Mouse (Mus musculus) left cerebral cortex, postnatal 14 days (tissue): Measurements from ENCODE around the gene Eln. TPM values are rescaled to one million over a fixed set of nuclear protein-coding genes. Genes with fewer than 3 reads are reported as not detected.

Source experiments
- DNase-seq, 2 experiments: peaks; one replicate each; pipeline ENCODE4 v3.0.0; 2021 to 2022; ENCODE audit warnings: low spot score in 2 of 2, mixed read lengths in 1 of 2
- intact Hi-C: fragments of 180-260 bp; cut with DNase I; formaldehyde crosslinking; loops from one replicate; pipeline ENCODE4 v1.15.1; 2025
- long read RNA-seq, 2 experiments: library from polyadenylated mRNA; stranded (forward); transcript quantifications; one replicate each; pipeline ENCODE4 v2.0.0; 2021
- total RNA-seq, 2 experiments: library from RNA; stranded (reverse); gene quantifications; 2 replicates each; pipeline ENCODE4 v1.2.3; 2021

The Eln gene
- 10 to 100 TPM; 59.0 to 80.6 TPM for total RNA-seq
- long read RNA-seq, experiment 1, transcript Eln-201 (37 exons, 3,853 nt): major isoform, 9 of 26 reads
- long read RNA-seq, experiment 1, partial matches to known transcripts: 12 of 26 reads
- long read RNA-seq, experiment 1, other reads (novel, unspliced or antisense): 5 of 26 reads
- long read RNA-seq, experiment 2, transcript Eln-201 (37 exons, 3,853 nt): major isoform, 22 of 36 reads
- long read RNA-seq, experiment 2, partial matches to known transcripts: 11 of 36 reads
- long read RNA-seq, experiment 2, other reads (novel, unspliced or antisense): 3 of 36 reads

DNA sequence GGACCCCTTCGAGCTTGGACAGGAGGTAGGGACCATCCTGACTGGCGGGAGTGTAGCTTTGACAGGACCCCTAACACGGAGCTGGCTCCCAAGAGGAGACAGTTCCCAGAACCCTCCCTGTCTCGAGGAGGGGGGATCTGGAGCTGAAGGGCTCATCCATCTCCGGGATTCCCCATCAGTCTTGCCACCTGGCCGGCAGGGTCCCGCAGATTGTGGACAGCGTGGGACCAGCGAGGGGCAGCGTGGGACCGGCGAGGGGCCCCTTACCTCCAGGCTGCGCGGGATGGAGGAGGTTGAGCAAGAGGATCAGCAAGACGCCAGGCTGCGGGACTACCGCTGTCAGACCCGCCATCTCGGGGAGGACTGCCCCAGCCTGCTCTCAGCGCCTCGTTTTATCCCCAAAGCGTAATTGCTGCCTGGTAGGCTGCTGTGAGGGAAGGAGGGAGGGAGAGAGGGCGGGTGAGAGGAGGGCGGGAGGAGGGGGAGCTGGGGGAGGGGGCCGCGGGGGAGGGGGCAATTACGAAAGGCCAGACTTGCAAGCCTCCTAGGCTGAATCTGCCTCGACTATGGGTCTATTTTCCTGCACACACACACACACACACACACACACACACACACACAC lies at the start of gene Eln:
TSS of gene Eln (minus strand) at position 434 of the 622 bp plus-strand sequence.
- intact Hi-C loops: no loop called here

DNA sequence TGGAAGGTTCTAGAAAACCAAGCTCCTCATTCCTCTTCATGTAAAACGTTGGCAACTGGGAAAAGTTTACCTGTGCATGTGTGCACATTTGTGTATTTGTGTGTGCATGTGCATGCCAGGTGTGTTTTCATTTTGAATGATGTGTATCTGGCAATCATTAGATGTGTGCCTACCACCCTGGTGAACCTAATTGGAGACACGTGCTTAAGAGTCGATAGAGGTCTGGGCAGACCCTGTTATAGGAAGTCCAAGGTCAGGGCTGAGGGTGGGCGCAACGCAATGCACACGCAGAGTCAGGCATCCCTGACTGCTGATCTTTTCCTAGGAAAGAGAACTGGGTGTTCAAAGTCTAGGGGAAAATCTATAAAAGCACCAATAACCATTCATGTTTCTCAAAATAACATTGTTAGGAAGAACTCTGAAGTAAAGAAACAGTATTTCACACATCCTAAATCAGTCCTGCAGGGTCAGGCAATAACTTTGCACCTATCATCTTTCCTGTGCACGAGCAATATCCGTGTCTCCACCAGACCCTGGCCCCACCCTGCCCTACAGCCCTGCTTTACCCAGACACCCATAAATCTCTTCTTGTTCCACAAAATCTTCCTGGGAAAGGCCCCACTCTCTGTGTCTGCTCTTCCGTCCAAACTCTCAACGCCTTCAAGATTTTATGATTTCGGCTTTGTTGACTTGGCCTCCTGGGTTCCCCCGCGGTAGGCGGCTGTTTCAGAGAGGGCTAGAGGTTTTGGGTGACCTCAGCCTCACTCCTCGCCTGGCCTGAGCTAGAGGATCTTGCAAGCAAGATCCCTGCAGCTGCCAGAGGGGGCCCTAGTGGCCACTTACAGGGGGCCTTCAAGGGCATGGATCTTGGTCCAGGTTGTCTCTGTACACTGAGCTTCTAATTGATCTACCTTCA lies 43.2 kb upstream of the Eln start:
- intact Hi-C loops: no loop called here
- no peak for DNase-seq

More for the DNA sequence above, at the start of gene Eln:
- peak; percentile 33 to 41 for DNase-seq

DNA sequence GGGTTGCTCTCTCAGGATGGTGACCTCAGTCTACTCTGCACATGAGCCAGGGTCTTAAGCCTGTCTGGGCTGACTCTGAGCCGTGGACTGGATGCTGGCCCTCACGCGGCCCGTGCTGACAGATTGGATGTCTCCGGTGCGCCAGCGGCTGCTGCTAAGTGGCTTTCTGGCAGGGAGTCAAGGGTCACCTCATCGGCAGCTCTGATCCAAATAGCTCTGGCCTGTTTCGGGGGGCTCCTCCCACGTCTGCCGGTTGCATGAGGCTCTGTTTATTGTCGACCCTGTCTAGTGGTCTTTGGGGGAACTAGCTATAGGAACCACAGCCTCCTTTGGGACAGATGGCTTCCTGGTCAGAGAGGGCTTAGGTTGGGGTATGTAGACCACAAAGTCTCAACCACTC lies 41.1 kb upstream of the Eln start:
- intact Hi-C loops: no loop called here
- no peak for DNase-seq

DNA sequence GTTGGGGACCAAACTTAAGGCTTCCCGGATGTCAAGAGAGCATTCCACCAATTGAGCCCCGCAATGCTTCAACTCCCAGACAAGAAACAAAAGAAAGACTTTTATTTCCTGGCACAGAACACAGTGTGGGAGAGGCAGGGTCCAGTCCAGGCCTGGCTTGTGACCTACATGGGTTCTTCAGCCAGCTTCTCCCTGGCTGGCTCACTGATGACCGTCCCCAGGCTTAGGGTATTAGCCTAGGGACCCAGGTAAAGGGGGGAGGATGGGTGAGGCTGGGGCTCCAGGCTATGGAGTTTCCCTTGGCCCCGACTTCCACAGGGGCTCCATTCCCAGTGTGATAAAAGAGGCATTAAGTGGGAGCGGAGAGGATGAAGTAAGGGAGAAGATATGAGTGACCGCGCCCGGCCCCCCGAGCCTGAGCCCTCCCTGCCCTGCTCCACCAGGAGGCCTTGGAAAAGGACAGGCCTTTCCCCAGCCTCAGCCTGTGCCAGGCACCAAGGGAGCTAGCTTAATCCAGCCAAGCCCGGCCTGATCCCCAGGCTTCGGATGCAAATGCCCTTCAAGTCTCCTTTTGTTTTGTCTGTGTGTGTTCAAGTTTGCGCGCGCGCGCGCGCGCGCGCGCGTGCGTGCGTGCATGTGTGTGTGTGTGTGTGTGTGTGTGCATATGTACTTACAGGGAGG lies 38.7 kb upstream of the Eln start:
- no peak for DNase-seq
- intact Hi-C loops: no loop called here

DNA sequence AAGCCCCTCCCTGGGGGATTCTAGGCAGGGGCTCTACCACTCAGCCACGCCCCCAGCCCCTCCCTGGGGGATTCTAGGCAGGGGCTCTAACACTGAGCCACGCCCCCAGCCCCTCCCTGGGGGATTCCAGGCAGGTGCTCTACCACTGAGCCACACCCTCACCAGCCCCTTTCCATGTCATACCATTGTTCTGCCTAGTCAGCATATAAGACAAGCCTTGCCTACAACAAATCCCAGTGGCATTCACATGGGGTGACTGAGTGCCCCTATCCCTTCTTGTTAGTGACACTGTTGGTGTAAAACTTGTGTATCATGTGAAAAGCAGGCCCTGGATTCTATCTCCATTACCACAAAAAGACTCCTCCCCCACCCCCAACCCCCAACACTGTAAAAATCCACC lies 36.7 kb upstream of the Eln start:
- DNase-seq: no peak
- intact Hi-C loops: no loop called here

DNA sequence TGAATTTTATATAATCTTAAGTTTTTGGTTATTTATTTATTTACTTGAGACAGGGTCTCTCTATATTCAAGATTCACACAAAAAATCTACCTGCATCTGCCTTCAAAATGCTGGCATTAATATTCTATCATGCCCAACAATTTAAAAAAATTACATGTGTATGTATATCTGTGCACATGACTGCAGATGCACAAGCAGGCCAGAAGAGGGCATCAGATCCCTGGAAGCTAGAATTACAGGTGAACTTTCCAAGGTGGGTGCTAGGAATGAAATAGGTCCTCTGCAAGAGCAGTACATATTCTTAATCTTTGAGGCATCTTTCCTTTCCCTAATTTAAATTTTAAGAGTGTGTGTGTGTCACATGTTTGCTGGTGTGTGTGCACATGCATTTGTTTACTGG lies 33.8 kb upstream of the Eln start:
- DNase-seq: no peak
- intact Hi-C loops: no loop called here

DNA sequence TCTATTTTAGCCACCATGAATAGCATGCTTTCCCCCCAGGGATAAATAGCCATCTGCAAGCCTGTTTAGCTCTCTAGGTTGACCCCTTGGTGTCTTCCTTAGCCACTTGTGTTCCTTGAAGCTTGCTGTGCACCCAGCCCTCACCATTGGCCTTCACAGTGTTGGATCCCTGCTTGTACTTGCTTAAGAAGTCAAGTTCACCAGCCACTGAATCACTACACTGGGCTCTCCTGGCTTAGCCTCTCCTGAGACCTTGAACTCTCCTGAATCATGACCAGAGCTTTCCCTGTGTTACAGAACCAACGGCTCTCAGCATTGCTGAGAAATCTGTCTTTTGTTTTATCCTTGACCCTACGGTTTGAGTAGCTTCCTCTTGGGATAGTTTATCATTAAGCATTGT lies 33.0 kb upstream of the Eln start:
- intact Hi-C loops: no loop called here
- DNase-seq: no peak

DNA sequence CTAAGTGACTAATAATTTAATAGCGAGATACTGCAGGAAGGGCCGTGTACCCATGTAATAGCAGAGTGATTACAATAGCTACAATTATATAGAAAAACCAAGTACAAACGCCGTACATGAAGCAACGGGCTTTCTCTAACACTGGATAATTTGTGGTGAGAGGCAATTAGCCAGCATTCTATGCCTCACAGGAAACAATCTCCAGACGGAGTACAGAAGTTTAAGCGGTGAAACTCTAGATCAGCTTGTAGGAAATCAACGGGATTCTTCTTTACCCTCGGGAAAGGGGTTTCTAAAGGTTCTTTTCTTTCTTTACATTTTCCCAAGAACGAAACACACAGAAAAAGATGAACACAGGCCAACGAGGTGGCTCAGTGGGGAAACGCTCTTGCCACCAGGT lies 29.4 kb upstream of the Eln start:
- DNase-seq: no peak
- intact Hi-C loops: no loop called here

DNA sequence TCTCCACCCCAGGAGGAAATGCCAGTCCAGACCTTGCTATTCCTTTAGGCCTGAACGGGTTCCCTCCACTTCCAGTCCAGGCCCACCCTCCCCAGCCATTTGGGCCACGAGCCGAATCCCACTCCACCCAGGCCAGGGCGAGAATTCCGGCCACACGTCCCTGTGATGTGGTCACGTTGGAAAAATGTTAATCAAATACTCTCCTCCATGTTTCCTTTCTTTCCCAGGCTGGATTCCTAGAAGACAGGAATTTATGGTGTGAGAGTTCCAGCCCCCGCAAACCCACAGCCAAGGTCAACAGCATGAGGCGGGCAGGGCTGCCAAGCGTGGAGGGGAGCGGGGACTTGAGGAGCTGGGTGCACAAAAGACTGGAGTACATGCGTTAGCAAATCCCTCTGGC lies 25.4 kb upstream of the Eln start:
- intact Hi-C loops: no loop called here

DNA sequence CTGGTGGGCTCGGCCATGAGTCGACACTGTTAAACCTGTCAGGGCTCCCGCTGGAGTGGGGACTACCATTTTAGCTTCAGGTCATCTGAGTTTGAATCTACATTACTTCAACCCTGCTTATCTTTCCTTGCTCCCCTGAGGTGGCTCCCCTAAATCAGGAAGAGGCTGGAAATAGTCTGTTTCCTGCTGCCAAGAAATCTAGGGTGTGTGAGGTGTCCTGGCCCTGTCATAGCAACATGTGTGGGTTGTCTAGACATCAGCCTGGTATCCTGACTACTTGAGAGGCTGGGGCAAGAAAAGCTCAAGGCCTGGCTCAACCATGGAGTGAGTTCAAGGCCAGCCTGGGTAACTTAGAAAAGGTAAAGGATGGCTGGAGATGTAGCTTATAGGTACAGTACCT lies 24.6 kb upstream of the Eln start:
- no peak for DNase-seq
- intact Hi-C loops: no loop called here

More for the DNA sequence above, 25.4 kb upstream of the Eln start:
- no peak for DNase-seq

DNA sequence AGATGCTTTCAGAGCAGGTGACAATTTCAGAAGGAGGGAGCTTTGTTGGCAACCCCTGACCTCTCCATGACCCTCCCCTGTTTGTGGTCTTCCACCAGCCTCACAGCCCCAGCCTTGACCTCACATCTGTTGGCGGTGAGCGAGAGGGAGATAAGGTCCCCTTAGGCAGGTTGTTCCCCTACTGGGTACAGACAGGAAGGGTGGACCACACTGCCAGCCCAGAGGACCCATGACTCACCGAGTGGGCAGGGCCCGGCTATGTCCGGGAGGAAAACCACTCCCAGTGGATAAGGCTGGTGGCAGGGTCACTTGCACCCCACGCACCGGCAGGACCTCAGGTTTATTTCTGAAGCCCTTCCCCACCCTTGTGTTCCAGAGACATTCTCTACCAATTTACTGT lies 22.1 kb upstream of the Eln start:
- intact Hi-C loops: no loop called here
- no peak for DNase-seq

DNA sequence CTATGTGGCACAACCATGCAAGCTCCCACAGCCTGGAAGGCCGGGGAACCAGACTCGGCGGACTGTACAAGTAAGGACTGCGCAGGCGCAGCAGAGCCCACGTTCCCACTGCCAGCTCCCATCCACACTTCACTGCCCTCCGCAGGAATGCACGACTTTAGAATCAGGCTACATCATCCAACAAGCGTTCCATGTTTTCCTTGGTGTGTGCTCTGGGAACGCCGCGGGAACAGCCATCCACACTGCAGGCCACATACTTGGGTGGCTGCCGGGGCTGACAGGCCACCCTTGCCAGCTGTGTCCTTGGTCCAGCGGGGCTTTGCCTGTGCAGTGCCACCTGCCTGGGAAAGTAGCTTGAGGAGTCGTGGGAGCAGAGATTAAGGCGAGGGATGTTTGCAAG lies 18.3 kb upstream of the Eln start:
- no peak for DNase-seq
- intact Hi-C loops: no loop called here

DNA sequence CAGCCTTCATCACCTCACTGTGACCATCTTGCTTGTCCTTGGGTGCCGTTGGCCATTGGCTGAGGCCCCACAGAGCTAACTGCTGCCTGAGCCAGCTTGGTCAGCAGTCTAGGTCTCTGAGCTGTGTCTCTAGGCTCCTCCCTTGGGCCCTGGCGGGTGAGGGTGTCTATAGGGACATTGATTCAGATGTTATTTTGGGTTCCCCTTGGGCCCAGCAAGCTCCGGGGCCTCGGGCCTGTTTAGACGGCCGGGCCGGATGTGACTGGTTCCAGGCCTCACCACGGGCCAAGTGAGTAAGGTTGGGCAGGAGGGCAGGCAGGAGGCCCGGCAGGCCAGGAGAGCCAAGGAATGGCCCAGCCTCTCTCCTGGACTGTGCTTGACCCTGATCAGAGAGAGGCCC lies 16.2 kb upstream of the Eln start:
- intact Hi-C loops: no loop called here
- DNase-seq: no peak

DNA sequence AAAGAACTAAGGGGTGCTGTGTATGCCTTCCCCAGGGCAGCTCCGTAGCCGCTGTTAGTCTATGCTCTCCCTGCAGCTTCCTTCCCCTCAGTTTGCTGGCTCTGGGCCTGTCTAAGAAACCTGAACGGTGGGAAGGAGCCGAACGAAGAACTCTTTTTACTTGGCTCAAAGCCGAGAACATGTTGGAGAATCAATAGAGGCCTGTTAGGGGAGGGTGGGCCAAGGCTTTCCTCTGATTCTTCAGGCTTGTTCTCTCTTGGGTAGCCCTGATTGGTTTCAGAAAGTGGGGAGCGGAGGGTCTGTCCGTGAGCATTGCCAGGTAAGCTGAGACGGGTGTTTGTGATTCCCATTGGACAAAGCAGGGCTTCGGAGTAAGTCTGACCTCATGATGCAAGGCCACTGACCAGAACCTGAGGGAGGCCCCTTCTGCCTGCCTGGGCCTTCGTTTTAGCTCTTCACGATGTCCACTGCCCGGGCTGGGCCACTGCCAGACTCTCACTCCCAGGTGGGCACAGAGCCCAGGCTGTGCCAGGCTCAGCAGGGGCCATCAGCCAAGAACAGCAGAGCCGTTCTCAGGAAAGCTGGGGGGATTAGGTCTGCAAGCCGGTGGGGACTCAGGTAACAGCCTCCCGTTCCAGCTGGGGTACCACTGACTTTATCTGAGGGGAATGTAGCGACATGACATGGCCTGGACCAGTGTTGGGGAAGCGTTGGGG lies 14.4 kb upstream of the Eln start:
- DNase-seq: peak; percentile 25 to 41
- intact Hi-C loops: no loop called here

DNA sequence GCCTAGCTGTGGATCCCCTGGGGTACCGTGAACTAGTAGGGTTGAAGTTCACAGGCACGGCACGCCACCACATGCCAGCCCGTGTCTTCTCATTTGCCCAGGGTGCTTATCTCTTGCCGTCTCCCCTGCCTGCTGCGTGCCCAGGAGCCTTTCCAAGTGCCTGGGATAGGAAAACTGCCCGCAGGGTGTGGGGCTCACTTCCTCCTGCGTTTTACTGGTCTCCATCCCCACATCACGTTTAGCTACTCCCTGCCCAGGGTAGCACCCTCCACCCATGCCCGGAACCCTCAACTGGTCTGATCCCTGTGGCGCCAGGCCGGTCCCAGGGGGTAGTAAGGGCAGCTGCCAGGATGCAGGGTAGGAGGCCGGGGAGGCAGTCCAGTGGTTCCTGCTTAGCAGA lies 8.9 kb upstream of the Eln start:
- intact Hi-C loops: no loop called here
- DNase-seq: no peak

DNA sequence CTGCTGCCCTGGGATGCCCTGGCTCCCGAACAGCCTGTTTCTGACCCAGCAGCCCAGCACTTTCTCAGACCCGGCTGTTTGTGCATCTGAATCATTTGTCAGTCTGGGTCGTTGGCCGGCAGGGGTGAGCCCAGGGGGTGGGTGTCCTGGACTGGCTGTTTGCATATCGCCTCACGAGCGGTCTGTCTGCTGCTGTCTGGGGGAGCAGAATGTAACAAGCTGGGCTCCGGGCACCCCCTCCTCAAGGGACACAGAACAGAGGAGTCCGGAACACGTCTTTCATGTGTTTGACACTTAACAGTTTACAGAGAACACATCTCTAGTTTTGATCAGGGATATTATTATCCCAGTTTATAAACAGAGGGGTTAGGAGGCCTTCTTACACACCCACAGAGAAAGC lies 7.0 kb upstream of the Eln start:
- no peak for DNase-seq
- intact Hi-C loops: no loop called here

DNA sequence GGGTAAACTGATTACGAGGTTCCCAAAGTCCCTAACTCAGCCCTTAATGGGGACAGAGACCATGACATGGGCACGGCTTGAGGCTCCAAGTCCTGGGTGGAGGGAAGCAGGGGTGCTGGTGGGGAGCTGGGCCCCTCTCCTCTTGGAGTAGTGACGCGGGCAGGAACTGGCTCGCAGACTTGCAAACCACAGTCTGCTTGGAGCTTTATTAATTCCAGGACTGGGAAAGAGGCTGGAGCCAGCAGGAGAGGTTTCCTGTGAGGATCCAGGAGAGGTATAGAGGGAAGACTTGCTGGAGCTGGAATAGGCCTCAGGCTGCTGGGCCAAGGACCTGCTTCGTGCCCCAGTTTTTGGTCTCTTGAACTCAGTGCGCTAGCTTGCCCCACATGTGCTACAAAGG lies 3.3 kb upstream of the Eln start:
- DNase-seq: no peak
- intact Hi-C loops: no loop called here

DNA sequence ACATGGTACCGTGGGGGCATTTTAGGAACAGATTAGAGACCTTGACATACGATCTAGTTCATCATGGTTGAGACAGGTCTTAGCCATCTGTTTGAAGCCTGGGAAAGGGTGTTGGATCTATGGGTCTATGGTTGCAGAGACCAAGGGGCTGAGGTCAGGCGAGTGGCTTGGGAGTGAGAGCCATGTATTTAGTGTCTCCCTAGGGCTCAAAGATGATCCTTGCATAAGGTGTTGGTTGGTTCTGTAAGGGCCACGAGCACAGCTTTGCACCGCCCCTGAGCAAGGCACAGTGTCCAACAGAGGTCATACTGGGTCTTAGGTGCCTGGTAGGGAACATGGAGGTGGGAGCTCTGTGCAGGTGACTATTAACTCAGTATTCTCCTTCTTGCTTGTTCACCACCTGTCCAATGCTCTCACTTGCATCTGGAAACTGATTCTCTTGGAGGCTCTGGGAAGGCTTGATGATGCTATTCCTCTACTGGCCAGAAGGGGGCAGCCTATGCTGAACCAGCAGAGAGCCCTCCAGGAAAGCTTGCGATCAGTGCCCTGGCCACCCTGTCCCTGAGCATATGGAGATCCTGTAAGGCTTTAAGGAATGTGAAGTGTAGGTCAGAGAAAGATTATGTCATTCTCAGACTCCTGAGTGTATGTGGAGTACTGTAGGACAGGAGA lies 960 bp upstream of the Eln start:
- peak; percentile 58 to 66 for DNase-seq
- intact Hi-C loops: loop anchor here (2.0 kb wide), 1 partner anchor 153 kb away; no protein-coding TSS in a partner anchor

DNA sequence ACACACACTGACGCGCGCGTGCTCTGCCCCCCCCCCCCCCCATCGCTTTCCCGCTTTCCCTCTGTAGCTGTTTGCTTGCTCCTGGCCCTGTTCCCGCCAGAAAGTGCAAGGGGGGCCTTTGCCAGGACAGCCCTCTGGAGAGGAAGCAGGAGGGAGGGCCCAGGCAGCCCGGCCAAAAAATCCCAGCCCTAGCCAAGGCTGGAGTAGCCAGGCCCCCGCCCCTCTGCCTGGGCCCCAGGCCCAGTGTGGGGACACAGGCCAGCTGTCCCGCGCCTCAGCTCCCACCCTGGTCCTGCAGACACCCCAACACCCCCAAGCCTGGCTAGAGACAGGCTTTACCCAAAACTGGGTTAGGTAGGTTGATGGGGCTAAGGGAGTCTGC lies 380 bp upstream of the Eln start:
- DNase-seq: peak in 1 of 2 experiments; percentile 63
- intact Hi-C loops: no loop called here
